Mouse (Mus musculus) embryonic facial prominence, embryonic 15.5 days (tissue): ENCODE data around the gene Inpp4b. TPM values are rescaled to one million over a fixed set of nuclear protein-coding genes. Genes with fewer than 3 reads are reported as not detected.

Experiments used
- ATAC-seq: fragments of 200-750 bp; cut with Nextera tagmentation; 2 replicates; pipeline ENCODE4 v1.8.0; 2017; ENCODE audit warnings: low read depth, moderate TSS enrichment; ENCODE audit not compliant: insufficient number of reproducible peaks, low FRiP score, low TSS enrichment
- H3K27ac ChIP-seq: fragments of 300-500 bp; sonication (generic); replicated peaks from 2 replicates; pipeline ENCODE4 v1.5.1; 2015; ENCODE audit warnings: mild to moderate bottlenecking, inconsistent platforms
- H3K27me3 ChIP-seq: fragments of 300-500 bp; sonication (generic); 2 replicates; pipeline ENCODE4 v1.6.1; 2015; ENCODE audit warnings: inconsistent platforms
- H3K36me3 ChIP-seq: fragments of 300-500 bp; sonication (generic); 2 replicates; pipeline ENCODE4 v1.6.1; 2015; ENCODE audit warnings: mild to moderate bottlenecking, inconsistent platforms
- H3K4me1 ChIP-seq: fragments of 300-500 bp; sonication (generic); 2 replicates; pipeline ENCODE4 v1.6.1; 2015; ENCODE audit warnings: inconsistent platforms
- H3K4me2 ChIP-seq: fragments of 300-500 bp; sonication (generic); replicated peaks from 2 replicates; pipeline ENCODE4 v1.6.1; 2015; ENCODE audit warnings: mild to moderate bottlenecking, inconsistent platforms
- H3K4me3 ChIP-seq: fragments of 300-500 bp; sonication (generic); replicated peaks from 2 replicates; pipeline ENCODE4 v1.5.1; 2015; ENCODE audit warnings: mild to moderate bottlenecking, inconsistent platforms
- H3K9ac ChIP-seq: fragments of 300-500 bp; sonication (generic); 2 replicates; pipeline ENCODE4 v1.6.1; 2015; ENCODE audit warnings: inconsistent platforms
- H3K9me3 ChIP-seq: fragments of 300-500 bp; sonication (generic); replicated peaks from 2 replicates; pipeline ENCODE4 v1.6.1; 2016; ENCODE audit warnings: inconsistent platforms
- WGBS: fragments of 180-500 bp; shearing (Covaris S2); methylation state at CpG from one replicate; pipeline ENCODE4 v1.1.7; 2015; 5-methylcytosine and 5-hydroxymethylcytosine counted together
- polyA plus RNA-seq: library from polyadenylated mRNA; unstranded; fragments of >200 nt; fragmentation: Nextera tagmentation; extraction: Ambion mirVana; gene quantifications from 2 replicates; pipeline ENCODE4 v1.2.1, GENCODE M21; 2015

Gene Inpp4b
- polyA plus RNA-seq, 1 experiment from 2014 or later: 19.6 TPM

GRCm38 (mm10) chr8:81514425-81514824, 172.1 kb downstream of the Inpp4b start:
- Histone ChIP-seq H3K9me3 (no peaks in the 10 kb centered on the region), H3K9ac (no peak overlapping the region), H3K27me3 (no peaks in the 10 kb centered on the region), H3K4me3 (no peak overlapping the region), H3K4me2 (no peak overlapping the region), H3K27ac (no peak overlapping the region), H3K4me1 (peaks cover 4% of the 10 kb centered on the region; the same call in 1 of the 2 replicates), H3K36me3 (no peaks in the 10 kb centered on the region)
- ATAC-seq: no peak

GRCm38 (mm10) chr8:81522085-81522484, 179.7 kb downstream of the Inpp4b start:
- no peak for ATAC-seq
- Histone ChIP-seq H3K9me3 (no peaks in the 10 kb centered on the region), H3K4me2 (no peak overlapping the region), H3K4me1 (no peaks in the 10 kb centered on the region), H3K27me3 (no peaks in the 10 kb centered on the region), H3K27ac (no peak overlapping the region), H3K4me3 (no peak overlapping the region), H3K9ac (no peak overlapping the region), H3K36me3 (no peaks in the 10 kb centered on the region)
- WGBS: 92% methylated on average over 2 of the region's 2 CpGs

GRCm38 (mm10) chr8:81524561-81524960, 182.2 kb downstream of the Inpp4b start:
- Histone ChIP-seq H3K27me3 (no peaks in the 10 kb centered on the region), H3K4me1 (no peaks in the 10 kb centered on the region), H3K27ac (no peak overlapping the region), H3K36me3 (no peaks in the 10 kb centered on the region), H3K4me3 (no peak overlapping the region), H3K9me3 (no peaks in the 10 kb centered on the region), H3K9ac (no peak overlapping the region), H3K4me2 (no peak overlapping the region)
- 44% methylated on average over 2 of the region's 2 CpGs for WGBS
- ATAC-seq: no peak

GRCm38 (mm10) chr8:81527661-81528060, 185.3 kb downstream of the Inpp4b start:
- no peak for ATAC-seq
- no peak overlapping the region for H3K4me2 ChIP-seq
- 18% methylated on average over 4 of the region's 4 CpGs for WGBS
- no peak overlapping the region for H3K27ac ChIP-seq
- H3K9me3 ChIP-seq: no peaks in the 10 kb centered on the region
- no peak overlapping the region for H3K9ac ChIP-seq
- H3K4me3 ChIP-seq: no peak overlapping the region
- no peaks in the 10 kb centered on the region for H3K36me3 ChIP-seq
- no peaks in the 10 kb centered on the region for H3K4me1 ChIP-seq
- H3K27me3 ChIP-seq: no peaks in the 10 kb centered on the region

- no peaks in the 10 kb centered on the region for H3K9me3 ChIP-seq
- no peaks in the 10 kb centered on the region for H3K36me3 ChIP-seq
- ATAC-seq: no peak
- H3K4me2 ChIP-seq: no peak overlapping the region
- no peaks in the 10 kb centered on the region for H3K4me1 ChIP-seq
- H3K27me3 ChIP-seq: no peaks in the 10 kb centered on the region
- no peak overlapping the region for H3K4me3 ChIP-seq
- no peak overlapping the region for H3K9ac ChIP-seq
- 85% methylated on average over 3 of the region's 3 CpGs for WGBS
- no peak overlapping the region for H3K27ac ChIP-seq
Observed at GRCm38 (mm10) chr8:81538310-81538709, 196.0 kb downstream of the Inpp4b start.

GRCm38 (mm10) chr8:81558550-81558949, 216.2 kb downstream of the Inpp4b start:
- no peak overlapping the region for H3K4me3 ChIP-seq
- no peaks in the 10 kb centered on the region for H3K9me3 ChIP-seq
- H3K27me3 ChIP-seq: no peaks in the 10 kb centered on the region
- H3K4me2 ChIP-seq: no peak overlapping the region
- no peaks in the 10 kb centered on the region for H3K4me1 ChIP-seq
- no peak for ATAC-seq
- no peak overlapping the region for H3K27ac ChIP-seq
- H3K36me3 ChIP-seq: no peaks in the 10 kb centered on the region
- WGBS: 77% methylated on average over 4 of the region's 4 CpGs
- H3K9ac ChIP-seq: no peak overlapping the region

GRCm38 (mm10) chr8:81562405-81562804, 220.0 kb downstream of the Inpp4b start:
- Histone ChIP-seq H3K4me3 (no peak overlapping the region), H3K4me1 (no peaks in the 10 kb centered on the region), H3K9me3 (no peaks in the 10 kb centered on the region), H3K27ac (no peak overlapping the region), H3K36me3 (no peaks in the 10 kb centered on the region), H3K9ac (no peak overlapping the region), H3K27me3 (no peaks in the 10 kb centered on the region), H3K4me2 (no peak overlapping the region)
- no peak for ATAC-seq
- 53% methylated on average over 1 of the region's 1 CpGs for WGBS

GRCm38 (mm10) chr8:81565484-81565883, 223.1 kb downstream of the Inpp4b start:
- Histone ChIP-seq H3K4me2 (no peak overlapping the region), H3K27ac (no peak overlapping the region), H3K4me1 (no peaks in the 10 kb centered on the region), H3K9ac (no peak overlapping the region), H3K4me3 (no peak overlapping the region), H3K9me3 (no peaks in the 10 kb centered on the region), H3K27me3 (no peaks in the 10 kb centered on the region), H3K36me3 (no peaks in the 10 kb centered on the region)
- WGBS: 83% methylated on average over 4 of the region's 4 CpGs
- ATAC-seq: no peak

GRCm38 (mm10) chr8:81572319-81573104, 230.2 kb downstream of the Inpp4b start:
- Histone ChIP-seq H3K36me3 (no peaks in the 10 kb centered on the region), H3K9ac (no peak overlapping the region), H3K4me3 (no peak overlapping the region), H3K9me3 (no peaks in the 10 kb centered on the region), H3K4me1 (no peaks in the 10 kb centered on the region), H3K27me3 (no peaks in the 10 kb centered on the region), H3K27ac (no peak overlapping the region), H3K4me2 (no peak overlapping the region)
- WGBS: 94% methylated on average over 1 of the region's 1 CpGs
- ATAC-seq: no peak

GRCm38 (mm10) chr8:81575268-81575917, 233.0 kb downstream of the Inpp4b start:
- H3K9ac ChIP-seq: no peak overlapping the region
- no peak for ATAC-seq
- no peaks in the 10 kb centered on the region for H3K27me3 ChIP-seq
- H3K36me3 ChIP-seq: no peaks in the 10 kb centered on the region
- no peaks in the 10 kb centered on the region for H3K4me1 ChIP-seq
- H3K4me2 ChIP-seq: no peak overlapping the region
- WGBS: 83% methylated on average over 3 of the region's 3 CpGs
- no peak overlapping the region for H3K4me3 ChIP-seq
- no peaks in the 10 kb centered on the region for H3K9me3 ChIP-seq
- no peak overlapping the region for H3K27ac ChIP-seq

GRCm38 (mm10) chr8:81578951-81579350, 236.6 kb downstream of the Inpp4b start:
- H3K9ac ChIP-seq: no peak overlapping the region
- H3K27ac ChIP-seq: no peak overlapping the region
- WGBS: 35% methylated on average over 3 of the region's 3 CpGs
- no peaks in the 10 kb centered on the region for H3K4me1 ChIP-seq
- no peak for ATAC-seq
- H3K4me2 ChIP-seq: no peak overlapping the region
- H3K36me3 ChIP-seq: no peaks in the 10 kb centered on the region
- H3K27me3 ChIP-seq: no peaks in the 10 kb centered on the region
- H3K9me3 ChIP-seq: no peaks in the 10 kb centered on the region
- H3K4me3 ChIP-seq: no peak overlapping the region
